Mouse (Mus musculus) lung, adult 2 months (tissue): ENCODE measurements around the gene Gstp1. TPM values are rescaled to one million over a fixed set of nuclear protein-coding genes. Genes with fewer than 3 reads are reported as not detected.
A peak's percentile ranks its signal among the peaks of the same experiment; 100 is the strongest.

Experiments
- DNase-seq: peaks from one replicate; pipeline ENCODE4 v3.0.0; 2022
- H3K4me1 ChIP-seq: fragments of 200-500 bp; 2 replicates; pipeline ENCODE4 v1.6.1; 2011; ENCODE audit warnings: low read length; ENCODE audit not compliant: control insufficient read depth, insufficient read depth
- H3K4me3 ChIP-seq: fragments of 200-500 bp; replicated peaks from 2 replicates; pipeline ENCODE3; 2011; ENCODE audit warnings: low read depth, mild to moderate bottlenecking, control low read depth, low read length; ENCODE audit errors: extremely low read depth
- CTCF ChIP-seq: fragments of 200-500 bp; IDR thresholded peaks from 2 replicates; pipeline ENCODE4 v1.5.1; 2011; ENCODE audit warnings: mild to moderate bottlenecking, low read length, control low read depth; ENCODE audit not compliant: insufficient read depth
- POLR2A ChIP-seq: fragments of 200-500 bp; IDR thresholded peaks from 2 replicates; pipeline ENCODE4 v1.6.1; 2011; ENCODE audit warnings: low read depth, mild to moderate bottlenecking, control low read depth, low read length, borderline replicate concordance; ENCODE audit errors: extremely low read depth
- WGBS: fragments of 180-500 bp; shearing (Covaris S2); methylation state at CpG from one replicate; pipeline ENCODE4 v1.1.7; 2018; 5-methylcytosine and 5-hydroxymethylcytosine counted together
- polyA plus RNA-seq: library from polyadenylated mRNA; depleted of rRNA; stranded (reverse); fragments of >200 nt; gene quantifications from 2 replicates; pipeline ENCODE4 v1.2.3, GENCODE M21; 2012; rRNA removed

Gene Gstp1
- 480 and 656 TPM in 2 replicates for polyA plus RNA-seq

DNA sequence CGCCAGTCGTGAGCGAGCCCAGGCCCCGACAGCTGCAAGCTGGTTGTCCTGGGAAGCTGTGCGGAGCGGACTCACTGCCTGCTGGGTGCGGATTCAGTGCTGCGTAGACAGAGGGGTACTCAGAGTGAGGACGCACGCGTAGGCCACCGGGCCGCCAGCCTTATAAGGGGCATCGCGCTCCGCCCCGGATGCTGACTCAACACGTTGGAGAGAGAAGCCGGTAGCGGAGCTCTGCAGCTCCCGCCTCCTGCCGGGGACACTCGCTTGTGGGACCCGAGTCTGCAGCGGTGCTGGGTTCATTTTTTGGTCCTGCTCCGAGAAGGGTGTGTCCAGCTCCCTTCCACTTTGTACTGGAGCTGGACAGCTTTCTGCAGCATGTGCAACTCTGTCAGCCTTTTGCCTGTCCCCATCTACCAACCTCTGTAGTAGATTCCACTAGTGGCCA is at the start of gene Gstp1:
Gene Gstp1 (minus strand): TSS at position 198 of the 445 bp plus-strand sequence.
- Histone ChIP-seq H3K4me3 (peak within 1 kb of the TSS; percentile 99), H3K4me1 (peaks cover 9% of the 10 kb centered on the region; the same call in 1 of the 2 replicates)
- WGBS: 1% methylated on average over 26 of the region's 26 CpGs
- TF ChIP-seq POLR2A: peak; percentile 98
- peak; percentile 18; the same call in 1 of the 2 replicates for TF ChIP-seq CTCF
- peak; percentile 87 for DNase-seq

DNA sequence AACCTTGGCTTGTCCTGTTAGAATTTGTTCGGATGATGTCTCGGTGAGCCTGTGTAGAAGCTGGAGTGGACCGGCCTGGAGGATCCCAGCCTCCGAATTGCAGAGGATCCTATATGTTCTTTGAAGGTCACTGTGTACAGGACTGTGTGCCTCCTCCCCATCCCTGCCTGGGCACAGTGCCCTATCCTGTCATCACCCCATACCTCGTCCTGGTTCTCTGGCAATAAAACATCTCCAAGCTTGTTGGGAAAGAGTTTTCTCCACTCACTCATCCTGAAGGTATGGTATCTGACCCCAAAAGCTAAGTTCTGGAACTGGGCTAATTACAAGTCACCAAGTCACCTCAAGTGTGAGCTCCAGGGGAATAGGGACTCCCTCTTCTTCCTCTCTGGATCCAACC is 49.3 kb upstream of the Gstp1 start:
- no peak for DNase-seq
- TF ChIP-seq POLR2A: no peak
- no peak for TF ChIP-seq CTCF
- Histone ChIP-seq H3K4me1 (no peaks in the 10 kb centered on the region), H3K4me3 (no peak overlapping the region)
- 79% methylated on average over 5 of the region's 5 CpGs for WGBS

DNA sequence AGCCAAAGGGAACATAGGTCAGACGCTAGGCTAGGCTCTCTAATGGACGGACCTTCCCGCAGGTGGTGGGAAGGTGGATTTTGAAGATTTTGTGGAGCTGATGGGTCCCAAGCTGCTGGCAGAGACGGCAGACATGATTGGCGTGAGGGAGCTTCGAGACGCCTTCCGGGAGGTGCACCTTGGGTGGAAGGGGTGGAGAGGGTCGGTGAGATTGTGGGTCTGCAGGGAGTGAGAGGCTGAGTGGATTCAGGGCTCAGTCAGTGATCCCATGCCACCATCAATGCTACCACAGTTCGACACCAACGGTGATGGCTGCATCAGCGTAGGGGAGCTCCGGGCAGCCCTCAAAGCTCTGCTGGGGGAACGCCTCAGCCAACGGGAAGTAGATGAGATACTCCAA is 48.4 kb upstream of the Gstp1 start:
- H3K4me3 ChIP-seq: no peak overlapping the region
- DNase-seq: no peak
- H3K4me1 ChIP-seq: no peaks in the 10 kb centered on the region
- TF ChIP-seq POLR2A: no peak
- no peak for TF ChIP-seq CTCF
- 91% methylated on average over 15 of the region's 15 CpGs for WGBS

DNA sequence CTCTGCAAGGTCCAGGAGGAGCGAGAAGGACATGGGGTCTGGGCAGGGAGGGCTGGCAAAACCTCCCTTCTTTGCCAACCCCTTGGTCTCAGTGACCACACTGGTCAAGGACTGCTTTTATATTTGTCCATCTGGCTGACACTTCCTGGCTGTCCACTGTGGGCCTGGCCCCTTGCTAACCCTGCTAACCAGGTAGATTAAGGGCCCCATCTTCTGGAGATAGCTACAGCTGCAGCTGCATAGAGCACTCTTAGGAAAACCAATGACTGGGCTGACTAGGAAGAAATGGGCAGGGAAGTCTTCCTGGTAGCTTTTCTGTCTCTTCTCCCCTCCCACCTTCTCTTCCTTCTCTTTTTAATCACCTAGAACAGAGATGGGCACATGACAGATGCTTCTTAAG is 47.2 kb upstream of the Gstp1 start:
- TF ChIP-seq POLR2A: no peak
- 0 out of 2 replicates have a peak, but pooled peaks have one; percentile 20 for TF ChIP-seq CTCF
- 88% methylated on average over 1 of the region's 1 CpGs for WGBS

DNA sequence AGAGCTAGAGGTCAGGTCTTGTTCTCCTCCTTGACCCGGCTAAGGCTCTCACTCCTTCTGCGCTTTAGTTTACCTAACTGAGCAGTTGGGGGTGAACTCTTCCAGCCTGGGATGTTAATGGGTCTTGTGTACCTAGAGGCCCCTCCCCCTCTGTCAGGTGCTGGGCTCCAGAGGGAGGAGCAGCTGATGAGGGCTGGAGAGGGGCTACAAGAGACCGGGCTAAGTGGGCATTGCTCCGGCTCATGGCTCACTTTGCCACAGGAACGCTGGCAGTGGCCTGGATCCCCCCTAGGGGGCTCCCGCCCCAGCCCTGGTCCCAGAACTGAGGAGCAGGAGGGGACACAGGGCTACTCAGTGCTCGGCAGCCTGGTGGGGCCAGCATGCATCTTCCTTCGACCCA is 46.0 kb upstream of the Gstp1 start:
- 45% methylated on average over 8 of the region's 8 CpGs for WGBS

More for the DNA sequence above, 47.2 kb upstream of the Gstp1 start:
- Histone ChIP-seq H3K4me1 (no peaks in the 10 kb centered on the region), H3K4me3 (no peak overlapping the region)
- DNase-seq: no peak

DNA sequence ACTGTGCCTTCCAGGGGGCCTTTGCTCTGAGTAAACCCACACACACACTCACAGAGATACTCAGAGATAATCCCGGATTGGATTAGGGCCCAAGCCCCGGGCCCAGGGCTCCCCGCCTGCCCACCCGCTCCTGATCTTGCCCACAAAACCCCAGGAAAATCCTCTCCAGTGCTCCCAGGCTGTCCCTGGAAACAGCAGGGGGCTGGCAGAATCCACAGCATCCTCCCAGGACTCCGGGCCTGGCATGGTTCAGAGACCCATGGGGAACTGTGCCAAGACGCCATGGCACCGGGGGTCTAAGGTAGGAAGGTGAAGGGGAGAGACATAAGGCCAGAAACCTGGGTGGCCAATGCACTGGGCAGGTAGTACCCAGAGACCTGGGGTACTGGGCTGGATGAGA is 45.5 kb upstream of the Gstp1 start:
- no peak for DNase-seq
- TF ChIP-seq CTCF (no peak), POLR2A (no peak)
- WGBS: 83% methylated on average over 7 of the region's 7 CpGs
- no peaks in the 10 kb centered on the region for H3K4me1 ChIP-seq
- no peak overlapping the region for H3K4me3 ChIP-seq

More for the DNA sequence above, 46.0 kb upstream of the Gstp1 start:
- DNase-seq: no peak
- H3K4me3 ChIP-seq: no peak overlapping the region
- TF ChIP-seq CTCF (no peak), POLR2A (no peak)
- no peaks in the 10 kb centered on the region for H3K4me1 ChIP-seq

DNA sequence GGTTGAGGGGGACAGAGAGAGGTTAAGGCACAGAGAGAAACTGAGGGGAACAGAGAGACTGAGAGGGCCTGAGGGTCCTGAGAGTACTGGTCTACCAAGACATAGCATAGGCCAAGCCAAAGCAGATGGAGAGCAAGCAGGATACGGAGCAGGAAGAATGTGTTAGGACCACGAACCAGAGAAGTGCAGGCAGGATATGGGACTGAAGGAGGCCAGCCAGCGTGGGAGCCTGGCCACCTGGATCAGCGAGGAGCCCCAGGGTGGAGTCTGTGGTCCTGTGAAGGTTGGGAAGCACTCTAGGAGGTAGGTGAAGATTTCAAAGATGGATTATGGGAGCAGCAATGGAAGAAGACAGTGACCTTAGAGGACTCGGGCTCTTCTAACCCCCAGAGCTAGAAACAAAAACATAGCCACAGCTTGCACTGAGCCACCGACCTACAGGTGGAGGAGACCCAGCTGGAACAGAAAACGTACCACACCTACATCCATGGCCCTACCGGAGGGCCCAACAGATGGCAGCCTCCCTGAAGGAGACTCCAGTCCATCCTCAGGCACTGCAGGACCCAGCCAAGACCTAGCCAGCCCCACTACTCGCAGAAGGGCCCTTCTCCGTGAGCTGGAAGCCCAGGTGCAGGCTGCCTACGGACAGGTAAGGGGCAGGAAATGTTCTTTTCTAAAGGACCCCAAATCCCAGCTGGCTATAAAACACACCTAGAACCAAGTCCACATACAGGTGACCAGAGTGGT is 44.6 kb upstream of the Gstp1 start:
- Histone ChIP-seq H3K4me1 (no peaks in the 10 kb centered on the region), H3K4me3 (no peak overlapping the region)
- TF ChIP-seq CTCF (no peak), POLR2A (no peak)
- no peak for DNase-seq
- 83% methylated on average over 11 of the region's 11 CpGs for WGBS

DNA sequence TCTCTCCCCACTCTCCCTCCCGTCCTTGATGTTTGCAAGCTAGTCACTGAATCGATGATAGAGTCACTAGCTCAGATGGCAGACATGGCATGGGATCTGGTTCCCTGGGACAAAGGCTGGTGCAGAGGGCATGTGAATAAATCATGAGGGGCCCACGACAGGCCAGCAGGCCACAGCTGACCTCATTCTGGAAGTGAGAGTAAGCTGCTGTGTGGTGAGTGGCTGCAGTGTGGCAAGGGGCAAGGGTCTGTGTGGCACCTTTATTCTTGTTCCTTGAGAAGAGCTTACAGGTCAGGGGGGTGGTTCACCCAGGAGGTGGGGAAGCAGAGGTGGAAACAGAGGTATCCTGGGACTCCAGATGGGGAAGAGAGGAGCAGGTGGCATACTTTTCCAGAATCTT is 43.6 kb upstream of the Gstp1 start, which contains the start of gene Cabp2:
Gene Cabp2 (plus strand): TSS at position 185 of the 400 bp plus-strand sequence.
- no peak for DNase-seq
- 74% methylated on average over 3 of the region's 3 CpGs for WGBS
- TF ChIP-seq POLR2A (no peak), CTCF (no peak)
- Histone ChIP-seq H3K4me3 (no peak within 1 kb of the TSS), H3K4me1 (no peaks in the 10 kb centered on the region)

DNA sequence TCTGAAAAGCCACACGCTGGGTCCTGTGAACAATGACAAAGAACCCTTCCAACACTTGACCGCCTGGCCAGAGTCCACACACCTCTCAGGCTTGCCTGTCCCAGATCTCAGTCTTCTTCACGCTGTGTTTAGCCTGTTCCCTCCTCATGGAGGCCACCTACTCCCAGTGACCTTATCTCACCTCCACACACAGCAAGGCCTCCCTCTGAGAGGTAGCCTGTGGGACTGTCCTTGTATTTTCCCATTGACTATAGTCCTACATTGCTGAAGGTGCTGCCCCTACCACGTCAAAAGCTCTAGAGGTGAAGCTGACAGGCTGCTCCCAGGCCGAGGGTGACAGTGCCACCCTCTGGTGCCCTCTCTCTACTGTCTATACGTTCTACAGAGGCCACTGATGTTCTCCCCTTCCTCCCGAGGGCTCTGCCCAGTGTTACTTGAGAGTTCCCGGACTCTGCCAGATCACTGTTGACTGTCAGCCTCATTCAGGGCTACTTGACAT is 42.8 kb upstream of the Gstp1 start:
- 49% methylated on average over 8 of the region's 8 CpGs for WGBS

DNA sequence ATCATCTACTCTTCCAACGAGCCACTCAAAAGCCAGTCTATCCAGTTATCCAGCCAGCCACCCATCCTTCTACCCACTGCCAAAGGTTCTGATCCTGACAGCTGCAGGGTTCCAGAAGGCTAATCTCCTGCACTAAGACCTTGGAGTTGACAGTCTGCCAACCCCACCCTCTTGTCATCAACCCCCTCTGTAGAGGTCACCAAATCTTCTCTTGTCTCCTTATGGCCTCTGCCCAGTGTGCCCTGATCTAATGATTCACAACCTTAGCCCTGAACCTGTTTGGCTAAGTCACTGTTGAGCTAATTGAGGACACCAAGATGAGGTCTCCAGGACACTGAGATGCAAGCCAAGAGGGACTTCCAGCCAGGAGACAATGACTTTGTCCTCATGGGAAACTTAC is 41.8 kb upstream of the Gstp1 start:
- DNase-seq: no peak
- 72% methylated on average over 1 of the region's 1 CpGs for WGBS
- Histone ChIP-seq H3K4me1 (no peaks in the 10 kb centered on the region), H3K4me3 (no peak overlapping the region)
- TF ChIP-seq CTCF (no peak), POLR2A (no peak)

More for the DNA sequence above, 42.8 kb upstream of the Gstp1 start:
- H3K4me1 ChIP-seq: no peaks in the 10 kb centered on the region
- no peak for DNase-seq
- H3K4me3 ChIP-seq: no peak overlapping the region
- TF ChIP-seq POLR2A (no peak), CTCF (peak; percentile 21; the same call in 1 of the 2 replicates)
